Mouse (Mus musculus): ENCODE measurements at regions not wholly inside any gene's neighbourhood (a gene's known extent, or its start where the extent isn't known, plus 50 kb on each side); places are given as distances from the start of the nearest gene placed in this dataset.

GRCm38 (mm10) chr15:69389575-69389974, 2888.9 kb upstream of the Lrrc6 start:
- peak; percentile 86 for ATAC-seq (ENCODE audit: low TSS enrichment)

DNA sequence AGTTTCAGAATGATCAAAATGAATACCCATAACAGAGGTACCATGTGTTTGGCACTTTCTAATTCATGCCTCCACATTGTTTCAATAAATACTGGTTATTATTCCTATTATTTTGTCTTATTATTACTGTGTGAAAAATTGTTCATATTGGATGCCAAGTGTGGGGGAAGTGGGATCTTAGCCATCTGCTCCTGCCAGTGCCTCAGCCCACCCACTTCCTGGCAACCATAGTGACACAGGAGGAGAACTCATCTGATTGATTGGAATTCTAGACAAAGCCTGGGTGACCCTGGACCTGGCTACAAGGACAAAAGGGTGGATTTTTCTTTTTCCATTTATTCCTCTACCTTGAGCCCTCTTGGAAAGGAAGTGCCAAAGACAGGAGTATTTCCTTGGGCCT, 2886.8 kb upstream of the Lrrc6 start:
- ATAC-seq (ENCODE audit: low TSS enrichment) = 0 out of 2 replicates have a peak, but pooled peaks have one; percentile 7

GRCm38 (mm10) chr15:69365440-69365839, 2864.7 kb upstream of the Lrrc6 start:
- no peak for ATAC-seq (ENCODE audit: low TSS enrichment)

GRCm38 (mm10) chr15:69350053-69350739, 2849.5 kb upstream of the Lrrc6 start:
- no peak for ATAC-seq (ENCODE audit: low TSS enrichment)

DNA sequence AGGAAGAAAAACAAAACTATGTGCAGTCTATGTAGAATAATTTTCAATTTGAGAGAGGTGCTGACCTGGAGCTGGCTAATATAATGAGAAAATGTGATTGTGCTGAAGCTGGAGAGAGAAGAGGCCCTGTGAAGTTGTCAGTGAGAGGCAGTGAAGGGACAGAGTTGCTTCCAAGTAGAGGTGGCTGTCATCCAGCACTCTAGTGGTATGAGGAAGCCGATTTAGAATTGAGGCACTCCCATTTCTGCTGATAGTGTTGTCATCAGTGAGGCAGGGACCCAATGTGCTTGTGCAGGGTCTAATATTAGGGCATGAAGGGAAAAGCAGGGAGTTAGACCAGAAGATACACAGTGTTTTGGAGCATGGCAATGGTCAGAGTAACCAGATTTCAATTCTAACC, 2845.4 kb upstream of the Lrrc6 start:
- no peak for ATAC-seq (ENCODE audit: low TSS enrichment)

DNA sequence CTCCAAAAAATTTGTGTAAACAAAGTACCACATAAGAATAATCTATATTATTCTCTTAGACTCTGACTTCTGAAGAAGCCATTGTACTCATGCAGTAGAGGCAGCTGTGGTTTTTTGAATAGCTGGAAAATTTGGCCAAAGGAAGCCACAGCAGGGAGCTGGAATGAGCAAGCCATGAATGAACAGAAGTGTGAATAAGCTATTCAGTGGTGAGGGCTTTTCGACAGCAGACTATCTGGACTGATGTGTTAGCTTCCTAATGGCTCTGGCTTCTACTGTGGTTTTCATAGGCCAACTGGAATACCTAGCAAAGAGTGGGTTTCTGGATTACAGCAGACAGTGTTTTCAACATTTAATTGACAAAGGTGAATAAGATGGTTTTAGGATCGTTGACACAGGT, 2842.0 kb upstream of the Lrrc6 start:
- no peak for ATAC-seq (ENCODE audit: low TSS enrichment)

- no peak for ATAC-seq (ENCODE audit: low TSS enrichment)
These were observed 2835.8 kb upstream of the Lrrc6 start for GRCm38 (mm10) chr15:69336491-69336890.

DNA sequence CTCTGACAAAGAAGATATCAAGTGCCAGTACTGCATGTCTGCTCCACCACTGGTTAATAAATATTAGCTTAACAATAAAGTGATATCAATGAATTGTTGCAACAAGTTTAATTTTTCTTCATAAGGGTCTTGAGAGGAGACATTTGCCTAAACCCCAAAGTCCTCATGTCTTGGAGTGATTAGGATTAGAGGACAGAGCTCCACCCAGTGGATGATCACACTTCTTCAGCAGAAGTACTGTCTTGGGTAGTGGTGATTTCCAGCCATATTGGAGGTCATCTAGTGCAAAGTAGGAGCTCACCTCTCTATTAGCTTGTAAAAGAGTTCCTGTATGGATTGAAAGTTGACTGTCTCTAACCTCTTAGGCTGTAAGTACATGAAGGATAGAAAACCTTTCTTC, 2825.8 kb upstream of the Lrrc6 start:
- no peak for ATAC-seq (ENCODE audit: low TSS enrichment)

- ATAC-seq (ENCODE audit: low TSS enrichment) = no peak
These were observed 2802.4 kb upstream of the Lrrc6 start for GRCm38 (mm10) chr15:69303100-69303499.

- no peak for ATAC-seq (ENCODE audit: low TSS enrichment)
These were observed 2790.6 kb upstream of the Lrrc6 start for GRCm38 (mm10) chr15:69291273-69291672.

DNA sequence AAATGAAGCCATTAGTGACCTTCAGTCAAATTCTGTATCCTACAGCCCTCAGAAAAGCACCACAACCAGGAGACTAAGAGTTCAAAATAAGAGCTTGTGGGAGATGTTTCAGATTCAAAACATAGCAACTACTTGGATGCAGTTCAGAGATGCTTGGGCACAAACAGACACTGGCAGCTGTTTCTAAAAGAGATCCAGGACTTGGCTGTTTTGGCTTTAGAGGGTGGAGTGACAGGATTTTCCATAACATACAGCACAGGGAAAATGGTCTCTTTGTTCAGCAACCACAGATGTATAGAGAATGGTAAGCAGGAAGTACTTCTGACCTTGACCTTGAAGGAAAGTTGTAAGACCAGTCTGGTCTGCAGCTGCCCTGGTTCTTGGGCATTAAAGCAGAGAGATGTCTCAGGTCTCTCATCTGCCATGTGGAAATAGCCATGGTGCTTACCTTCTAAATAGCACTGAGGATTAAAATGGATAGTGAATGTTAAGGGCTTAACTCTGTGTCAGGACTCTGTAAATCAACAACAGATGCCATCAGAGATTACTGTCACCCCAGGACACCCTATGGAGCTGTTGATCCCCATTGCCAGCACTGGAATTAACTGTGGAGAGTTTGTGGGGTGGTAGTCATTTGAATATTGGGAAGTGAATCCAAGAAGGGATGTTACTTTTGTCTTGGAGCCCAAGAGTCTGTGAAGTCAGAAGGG, 2775.0 kb upstream of the Lrrc6 start:
- peak; percentile 67 for ATAC-seq (ENCODE audit: low TSS enrichment)

- ATAC-seq (ENCODE audit: low TSS enrichment) = peak; percentile 62
These were observed 2773.6 kb upstream of the Lrrc6 start for GRCm38 (mm10) chr15:69274225-69274766.

- ATAC-seq (ENCODE audit: low TSS enrichment) = peak; percentile 73
These were observed 2772.8 kb upstream of the Lrrc6 start for GRCm38 (mm10) chr15:69273518-69273917.

DNA sequence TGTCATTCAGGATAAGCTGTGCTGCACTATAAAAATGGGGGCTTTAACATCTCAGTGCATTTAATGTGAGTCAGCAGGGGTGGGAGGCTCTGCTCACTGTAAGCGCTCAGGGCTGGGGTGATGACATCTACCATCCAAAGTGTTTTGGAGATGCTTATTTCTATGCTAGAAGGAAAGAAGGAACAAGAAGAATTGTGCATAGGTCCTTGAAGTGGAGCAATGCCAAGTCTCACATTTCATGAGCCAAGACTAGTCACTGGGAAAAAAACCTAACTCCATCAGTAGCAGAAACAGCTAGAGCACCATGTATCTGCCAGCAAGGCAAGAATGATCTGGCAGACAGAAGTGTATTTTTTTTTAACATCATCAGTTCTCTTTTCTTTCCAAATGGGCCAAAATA, 2761.2 kb upstream of the Lrrc6 start:
- ATAC-seq (ENCODE audit: low TSS enrichment) = peak; percentile 98

- ATAC-seq (ENCODE audit: low TSS enrichment) = no peak
These were observed 2756.6 kb upstream of the Lrrc6 start for GRCm38 (mm10) chr15:69257161-69257778.

GRCm38 (mm10) chr15:69253698-69254097, 2753.0 kb upstream of the Lrrc6 start:
- peak; percentile 88 for ATAC-seq (ENCODE audit: low TSS enrichment)

GRCm38 (mm10) chr15:69252095-69252494, 2751.4 kb upstream of the Lrrc6 start:
- no peak for ATAC-seq (ENCODE audit: low TSS enrichment)

- peak; percentile 89 for ATAC-seq (ENCODE audit: low TSS enrichment)
These were observed 2745.7 kb upstream of the Lrrc6 start for GRCm38 (mm10) chr15:69246190-69246966.

GRCm38 (mm10) chr15:69235271-69235670, 2734.6 kb upstream of the Lrrc6 start:
- no peak for ATAC-seq (ENCODE audit: low TSS enrichment)

DNA sequence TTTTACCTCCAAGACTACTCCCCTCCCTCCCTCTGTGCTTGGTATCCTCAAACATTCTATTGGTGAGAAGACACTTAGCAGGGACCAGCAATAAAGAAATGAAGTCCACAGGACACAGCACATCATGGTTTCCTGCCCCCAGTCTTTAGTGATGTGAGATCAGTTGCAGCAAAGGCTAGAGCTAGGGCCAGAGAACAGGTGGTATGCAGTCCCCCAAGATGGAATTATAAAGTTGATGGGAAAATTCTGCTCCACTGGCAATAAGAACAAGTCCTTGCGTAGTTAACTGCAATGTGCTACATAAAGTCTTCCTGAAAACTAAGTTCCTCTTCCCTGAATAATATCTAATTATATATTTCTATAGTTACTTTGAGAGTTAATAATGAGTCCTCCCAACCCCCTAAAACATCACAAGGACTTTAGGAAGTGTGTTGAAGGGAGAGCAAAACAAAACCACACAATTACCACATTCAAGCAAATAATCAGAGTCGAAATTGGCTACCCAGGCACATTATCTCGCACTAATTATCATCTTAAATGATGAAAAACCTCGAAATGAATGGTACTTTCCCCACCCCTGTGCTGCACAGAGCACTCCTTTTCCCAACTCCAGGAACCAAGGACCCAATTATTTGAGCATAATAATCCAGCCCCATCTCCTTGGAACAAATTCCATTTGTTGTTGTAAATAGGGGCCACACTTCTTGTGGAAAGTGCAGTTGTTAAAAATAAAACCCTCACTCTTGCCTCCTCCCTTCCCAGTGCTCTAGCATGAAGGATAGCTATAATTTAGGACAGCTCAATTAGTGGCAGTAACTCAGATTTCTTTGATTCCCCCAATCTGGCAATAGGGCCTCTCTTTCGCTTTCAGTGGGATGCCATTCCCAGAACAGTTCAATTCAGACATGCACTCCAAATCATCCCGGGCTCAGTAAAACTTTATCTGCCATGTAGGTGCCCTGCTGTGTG, 2724.2 kb upstream of the Lrrc6 start:
- peak; percentile 47 for ATAC-seq (ENCODE audit: low TSS enrichment)

DNA sequence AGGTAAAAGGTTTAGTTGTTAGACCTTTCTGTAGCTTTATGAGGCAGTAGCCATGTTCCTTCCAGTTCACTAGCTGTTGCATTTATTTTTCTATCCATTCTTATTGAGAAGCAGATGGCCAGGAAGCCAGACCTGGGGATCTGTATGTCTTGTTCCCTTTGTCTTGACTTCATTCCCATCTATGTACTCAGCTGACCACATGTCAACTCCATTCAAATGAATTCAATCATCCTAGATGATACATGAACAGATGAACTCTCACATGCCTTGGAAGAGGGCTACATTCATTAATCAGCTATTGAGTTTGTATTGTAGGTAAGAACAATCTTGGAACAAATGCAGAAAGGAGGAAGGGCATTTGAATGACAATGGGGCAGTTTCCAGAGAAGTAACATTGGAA, 2722.7 kb upstream of the Lrrc6 start:
- no peak for ATAC-seq (ENCODE audit: low TSS enrichment)

Measured in frontal cortex, adult (tissue).